Mouse (Mus musculus) liver (tissue): Measurements from ENCODE around the gene BC052040.

Source experiments
- DNase-seq: peaks from one replicate; pipeline ENCODE4 v3.0.0-alpha.2; 2020; ENCODE audit warnings: mixed read lengths

The BC052040 gene

DNA sequence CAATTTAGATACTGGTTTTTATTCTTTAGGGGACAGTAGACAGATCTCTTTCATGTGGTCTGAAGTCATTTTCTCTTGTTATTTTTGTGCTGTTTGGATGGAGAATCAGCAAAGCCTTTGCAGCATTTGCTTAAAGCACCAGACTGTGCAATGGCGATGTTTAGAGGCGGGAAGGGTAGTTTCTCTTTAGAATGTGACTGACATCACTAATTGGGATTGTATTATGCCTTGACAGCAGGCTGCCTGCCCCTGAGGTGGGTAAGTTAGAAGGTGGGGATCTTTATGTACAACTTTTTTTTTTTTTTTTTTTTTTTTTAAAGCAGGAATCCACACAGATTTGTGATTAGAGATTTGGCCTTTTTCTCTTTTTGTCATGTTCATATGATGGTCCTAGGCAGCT lies 20.6 kb downstream of the BC052040 start:
- DNase-seq, result no peak

DNA sequence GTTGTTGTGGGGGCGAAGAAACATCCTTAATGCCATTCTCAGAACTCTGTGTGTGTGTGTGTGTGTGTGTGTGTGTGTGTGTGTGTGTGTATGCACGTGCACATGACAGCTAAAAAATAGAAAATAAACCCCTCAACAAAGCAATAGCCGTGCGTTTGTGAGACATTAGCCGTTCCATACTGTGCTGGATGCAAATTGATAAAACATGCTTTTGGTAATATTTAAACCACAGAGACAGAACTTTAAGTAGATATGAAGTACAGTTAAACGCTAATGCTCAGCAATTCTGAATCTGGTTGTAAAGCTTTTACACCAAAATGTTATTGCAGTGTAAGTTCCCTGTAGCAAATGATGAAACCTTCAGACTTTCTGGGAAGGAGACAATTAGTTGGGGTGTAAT lies 22.6 kb downstream of the BC052040 start:
- DNase-seq, result no peak

DNA sequence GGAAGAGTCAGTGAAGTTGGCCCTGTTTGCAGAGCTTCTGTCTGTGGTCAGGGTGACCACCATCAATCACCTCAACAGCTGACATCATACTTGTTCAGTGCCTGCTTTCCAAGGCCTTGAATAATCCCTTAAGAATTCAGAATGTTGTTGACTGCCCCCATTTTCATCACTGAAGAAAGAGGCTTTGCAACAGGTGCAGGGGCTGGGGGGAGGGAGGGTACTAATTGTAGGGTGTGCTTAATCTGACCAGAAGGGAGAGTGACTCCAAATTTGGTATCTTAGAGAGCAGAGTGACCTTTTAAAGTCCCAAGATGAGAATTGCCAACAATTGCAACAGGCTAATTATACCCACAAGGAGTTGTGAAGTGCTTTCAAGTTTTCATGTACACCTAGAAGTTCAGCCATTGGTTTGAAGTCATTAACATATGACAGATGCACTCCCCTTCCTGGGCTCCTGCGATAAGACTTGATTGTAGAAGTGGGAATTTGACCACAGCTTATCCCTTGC lies 24.4 kb downstream of the BC052040 start:
- DNase-seq, result no peak

DNA sequence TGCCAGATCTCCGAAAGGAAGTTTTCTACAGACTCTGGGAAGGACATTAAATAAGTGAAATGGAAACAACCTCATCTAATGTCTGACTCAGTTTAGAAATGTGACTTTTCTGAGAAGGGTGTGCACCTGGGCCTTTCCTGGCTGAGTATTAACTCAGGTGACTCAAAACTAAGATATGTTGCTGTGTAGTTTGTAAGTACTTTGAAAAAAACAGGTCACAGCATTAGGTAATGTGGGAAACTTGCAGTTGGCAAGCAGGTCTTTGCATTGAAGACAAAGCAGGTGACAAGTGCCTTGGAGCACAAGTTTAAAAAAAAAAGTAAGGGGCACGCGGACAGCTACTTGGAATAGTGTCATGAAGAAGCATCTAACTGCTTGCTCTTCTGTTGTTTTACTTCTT lies 27.5 kb downstream of the BC052040 start:
- no peak for DNase-seq

DNA sequence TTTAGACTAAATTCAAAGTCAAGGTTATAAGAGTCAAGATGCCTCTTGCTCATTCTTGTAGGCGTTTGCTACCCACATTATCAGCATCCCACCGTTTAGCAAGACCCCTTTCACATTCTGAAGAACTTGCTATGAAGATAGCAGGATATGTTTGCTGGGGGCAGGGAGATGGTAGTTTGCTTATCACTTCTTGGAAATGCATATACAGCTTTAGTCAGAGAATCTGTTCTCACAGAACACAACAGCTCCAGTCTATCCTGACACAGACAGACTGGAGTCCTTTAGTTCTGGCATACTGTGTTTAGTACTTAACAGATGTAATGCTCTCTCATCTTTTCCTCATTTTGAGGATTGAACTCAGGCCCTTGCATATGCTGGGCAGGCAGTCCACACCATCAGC lies 28.6 kb downstream of the BC052040 start:
- DNase-seq, result no peak

DNA sequence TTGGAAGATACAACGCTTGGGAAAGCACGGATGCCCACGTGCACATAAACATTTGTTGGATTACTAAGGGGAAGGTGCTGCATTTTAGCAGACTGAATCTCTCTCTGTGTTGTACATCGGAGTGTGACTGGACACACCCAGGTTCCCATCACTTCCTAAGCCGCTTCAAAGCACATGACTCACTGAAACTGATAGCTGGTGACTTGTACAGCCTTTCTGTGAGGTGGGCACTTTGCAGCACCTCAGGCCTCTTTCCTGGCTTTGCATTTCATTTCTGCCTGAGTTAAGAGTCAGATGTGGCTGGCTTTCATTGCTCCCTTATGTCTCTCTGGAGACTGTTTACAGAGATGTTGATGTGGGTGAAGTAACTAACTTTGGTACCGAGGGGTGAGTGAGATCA lies 29.0 kb downstream of the BC052040 start:
- no peak for DNase-seq

DNA sequence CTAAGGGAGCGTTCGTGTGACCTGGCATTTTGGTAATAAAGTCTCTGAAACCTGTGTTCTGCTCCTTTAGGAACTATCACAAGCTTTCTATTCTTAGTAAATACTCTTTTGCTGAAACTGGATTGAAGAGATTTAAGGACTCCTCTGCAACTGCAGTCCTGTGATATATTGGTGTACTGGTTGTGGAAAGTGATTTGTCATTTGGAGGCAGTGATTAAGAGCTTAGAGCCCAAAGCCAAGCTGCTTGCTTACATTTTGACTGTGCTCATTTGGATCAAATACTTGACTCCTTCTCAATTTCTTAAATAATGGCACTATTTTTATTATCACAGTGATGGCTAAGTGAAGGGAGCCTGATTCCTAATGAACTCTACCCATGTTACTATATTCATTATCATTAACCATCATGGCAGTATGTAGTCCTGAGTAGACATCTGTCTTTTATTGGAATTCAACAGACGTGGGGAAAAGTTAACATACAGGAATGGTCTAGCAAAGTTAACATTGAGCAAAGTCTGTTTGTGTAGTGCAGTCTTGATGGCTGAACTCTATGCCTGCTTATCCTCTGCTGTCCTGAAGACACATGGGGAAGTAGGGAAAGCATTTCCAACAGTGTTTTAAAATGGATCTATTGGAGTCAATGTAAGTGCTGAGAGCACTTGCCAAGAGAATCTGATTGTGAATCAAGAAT lies 32.5 kb downstream of the BC052040 start:
- DNase-seq, result no peak

DNA sequence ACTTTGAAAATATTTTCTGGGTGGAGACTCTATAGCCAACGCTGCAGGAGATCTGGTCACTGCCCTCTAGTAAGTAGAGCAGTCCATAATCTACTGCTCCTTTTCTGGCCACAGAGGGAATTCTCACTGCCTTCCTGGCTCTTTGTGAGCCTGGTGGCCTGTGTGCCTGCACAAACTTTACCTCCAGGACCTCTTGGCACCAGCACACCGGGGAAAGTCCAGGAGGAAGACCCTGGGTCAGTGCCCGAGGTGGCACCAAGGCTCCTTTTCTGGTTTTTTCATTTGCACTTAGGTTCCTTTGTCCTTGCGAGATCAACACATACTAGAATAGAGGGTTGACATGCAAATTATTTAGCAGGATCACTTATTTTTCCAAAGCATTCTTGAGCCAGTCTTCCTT lies 47.0 kb downstream of the BC052040 start:
- DNase-seq, result no peak

DNA sequence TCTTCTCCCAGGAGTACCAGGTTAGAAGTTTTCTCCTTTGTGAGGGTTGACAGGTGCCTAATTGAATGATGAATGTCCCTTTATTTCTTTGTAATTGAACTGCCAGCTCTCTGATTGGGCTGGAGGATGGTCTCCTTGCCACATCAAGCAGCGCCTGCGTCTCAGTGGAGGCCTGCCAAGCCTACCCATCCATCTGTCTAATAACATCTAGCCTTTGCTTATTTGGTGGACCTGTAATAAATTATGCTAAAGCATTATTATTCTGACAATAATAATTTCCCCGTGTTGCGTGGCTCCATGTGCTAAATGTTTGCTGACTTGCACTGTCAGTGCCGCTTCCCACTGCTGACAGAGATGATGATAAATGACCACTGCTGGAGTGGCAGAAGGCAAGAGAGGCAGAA lies 49.5 kb downstream of the BC052040 start:
- no peak for DNase-seq

DNA sequence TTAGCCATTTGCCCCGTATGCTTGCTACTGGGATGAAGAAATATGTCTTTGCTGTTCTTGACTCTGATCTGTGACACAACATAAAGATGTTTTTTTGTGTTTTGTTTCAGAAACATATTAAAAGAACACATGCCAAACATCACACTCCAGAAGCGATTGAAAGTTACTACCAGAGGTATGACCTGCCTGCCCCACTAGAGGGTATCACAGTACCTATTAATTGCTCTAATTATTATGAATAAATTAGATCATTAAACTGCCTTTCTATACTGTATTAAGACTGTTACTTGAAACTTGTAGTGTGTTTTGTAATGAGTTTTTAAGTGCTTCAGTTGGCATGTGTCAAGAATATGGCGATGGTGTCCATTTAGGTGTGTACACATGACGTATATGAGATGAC lies 50.3 kb downstream of the BC052040 start:
- no peak for DNase-seq

DNA sequence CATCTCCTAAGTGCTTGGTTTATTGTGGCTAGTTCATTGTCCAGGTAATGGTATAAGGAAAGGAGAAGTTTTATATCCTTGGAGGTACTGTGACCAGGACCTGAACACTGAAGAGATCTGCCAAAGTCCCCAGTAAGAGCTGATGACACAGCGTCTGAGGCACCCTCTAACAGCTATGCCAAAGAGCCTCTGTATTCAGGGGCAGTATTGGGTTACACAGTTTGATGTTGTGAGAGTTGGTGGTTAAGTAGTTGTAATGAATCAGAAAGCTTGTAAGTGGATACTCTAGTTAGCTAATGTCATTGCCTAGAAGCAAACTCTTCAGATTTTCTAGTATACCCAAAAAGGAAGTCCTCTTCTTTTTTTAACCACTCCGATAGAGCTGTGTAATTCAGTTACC lies 68.7 kb downstream of the BC052040 start:
- no peak for DNase-seq

DNA sequence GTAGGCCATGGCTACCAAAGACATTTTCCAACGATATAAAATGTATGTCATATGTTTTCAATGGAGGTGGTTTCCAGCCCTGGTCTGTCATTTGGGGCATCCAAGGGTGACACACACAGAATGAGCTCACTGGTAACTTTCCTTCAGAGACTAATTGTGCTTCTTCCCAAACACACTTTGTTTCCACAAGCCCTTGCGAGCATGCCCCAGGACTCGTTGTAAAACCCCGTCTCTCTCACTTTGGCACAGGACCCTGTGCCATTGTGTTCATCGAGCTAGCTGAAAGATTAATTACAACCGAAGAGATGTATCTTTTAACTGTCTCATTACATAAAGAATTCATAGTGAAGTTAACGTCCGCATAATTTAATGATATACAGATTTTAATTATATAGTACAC lies 78.2 kb downstream of the BC052040 start:
- no peak for DNase-seq

DNA sequence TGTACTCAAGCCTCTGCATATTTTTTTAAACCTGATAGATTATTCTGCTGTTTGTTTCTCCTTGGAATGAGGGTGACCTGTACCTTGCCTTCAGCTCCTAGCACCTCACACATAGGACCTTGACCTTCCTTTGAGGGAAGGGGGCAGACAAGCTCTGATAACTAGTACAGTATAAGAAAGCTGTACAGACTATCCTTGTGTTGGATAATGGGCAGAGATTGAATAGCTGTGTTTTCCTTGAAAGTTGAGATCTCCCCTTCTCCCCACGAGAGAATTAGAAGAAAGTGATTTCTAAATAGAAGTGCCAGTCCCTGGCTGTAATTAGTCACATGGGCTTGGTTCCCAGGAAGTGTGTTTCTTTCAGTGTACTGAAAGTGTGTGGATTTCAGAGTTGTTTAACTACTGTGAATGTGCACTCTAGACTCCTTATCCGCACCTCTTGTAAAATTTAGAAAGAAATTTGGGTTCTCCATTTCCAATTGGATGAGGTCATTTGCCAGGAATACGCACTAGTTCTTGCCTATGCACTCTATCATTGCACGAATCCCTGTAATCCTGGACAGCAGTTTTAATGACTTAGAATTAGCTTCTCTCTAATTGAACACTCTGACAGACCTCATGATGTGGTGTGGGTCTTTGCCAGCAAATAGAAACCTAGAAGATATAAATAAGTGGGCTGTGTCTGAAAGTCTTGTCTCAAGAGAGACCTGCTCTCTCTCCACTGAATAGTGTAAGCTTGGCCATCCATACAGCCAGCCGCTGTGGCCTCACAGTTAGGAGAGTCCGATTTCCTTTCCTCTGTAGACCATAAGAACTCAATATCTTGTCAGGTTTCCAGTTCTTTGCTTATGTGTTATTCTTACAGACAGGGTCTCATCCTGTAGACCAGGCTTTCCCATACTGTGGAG lies 79.0 kb downstream of the BC052040 start:
- no peak for DNase-seq

DNA sequence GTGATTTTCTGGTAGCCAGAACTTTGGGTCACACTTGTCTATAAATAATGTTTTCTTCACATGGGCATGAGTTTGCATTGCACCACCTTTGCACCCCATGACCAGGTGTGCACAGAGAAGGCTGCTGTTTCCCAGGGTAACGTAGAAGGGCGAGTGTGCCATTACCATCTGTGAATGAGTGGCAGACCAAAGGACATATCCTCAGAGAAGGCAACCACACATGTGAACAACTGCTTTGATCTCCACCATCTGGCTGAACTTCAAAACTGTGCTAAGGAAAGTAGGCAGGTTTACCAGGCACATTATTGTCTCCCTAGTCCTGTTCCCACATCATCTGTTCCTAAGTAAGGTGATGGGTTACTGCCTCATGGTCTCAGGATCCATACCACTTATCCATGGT lies 86.0 kb downstream of the BC052040 start:
- DNase-seq, result no peak

DNA sequence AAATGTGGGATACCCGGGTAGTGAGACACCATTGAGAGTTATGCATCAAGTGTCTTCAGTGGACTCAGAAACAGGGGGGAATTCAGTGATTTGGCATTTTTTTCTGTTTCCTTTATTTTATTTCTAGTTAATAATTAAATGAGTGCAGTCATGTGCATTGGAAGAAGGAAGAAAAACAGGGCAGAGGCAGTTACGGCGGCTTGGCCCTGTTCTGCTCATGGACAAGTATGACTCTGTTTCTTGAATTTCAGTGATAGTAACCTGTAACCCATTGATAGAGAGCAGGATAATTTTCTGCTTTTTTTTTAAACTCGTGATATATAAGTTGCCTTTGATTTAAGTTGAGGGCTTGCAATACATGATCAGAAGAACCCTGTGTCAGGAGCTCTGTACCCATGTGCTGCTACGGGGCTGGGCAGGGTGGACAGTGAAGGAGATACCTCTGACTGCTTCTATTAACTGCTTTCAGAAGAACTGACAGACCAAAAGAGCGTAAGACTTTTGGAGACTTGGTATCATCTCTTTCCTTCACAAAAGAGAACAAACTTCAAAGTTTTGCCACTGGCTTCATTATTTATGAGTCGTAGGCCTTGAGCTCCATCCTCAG lies 91.6 kb downstream of the BC052040 start:
- DNase-seq, result no peak

DNA sequence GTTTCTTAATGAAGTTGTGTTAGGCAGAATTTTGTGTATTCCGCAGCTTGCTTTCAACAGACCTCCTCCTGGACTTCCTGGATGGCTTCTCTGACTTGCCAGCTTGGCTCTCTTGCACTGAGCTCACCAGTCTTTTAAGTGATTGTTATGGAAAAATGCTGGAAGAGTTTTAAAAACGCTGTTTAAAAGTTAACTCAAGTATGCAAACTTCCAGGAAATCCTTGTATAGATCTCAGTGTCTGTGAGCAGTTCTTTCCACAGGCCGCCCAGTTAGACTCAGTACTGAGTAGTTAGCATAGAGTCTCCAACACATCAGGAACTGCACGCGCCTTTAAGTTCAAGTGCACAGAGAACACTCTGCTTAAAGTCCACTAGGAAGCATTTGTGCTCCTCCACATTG lies 97.3 kb downstream of the BC052040 start:
- no peak for DNase-seq

DNA sequence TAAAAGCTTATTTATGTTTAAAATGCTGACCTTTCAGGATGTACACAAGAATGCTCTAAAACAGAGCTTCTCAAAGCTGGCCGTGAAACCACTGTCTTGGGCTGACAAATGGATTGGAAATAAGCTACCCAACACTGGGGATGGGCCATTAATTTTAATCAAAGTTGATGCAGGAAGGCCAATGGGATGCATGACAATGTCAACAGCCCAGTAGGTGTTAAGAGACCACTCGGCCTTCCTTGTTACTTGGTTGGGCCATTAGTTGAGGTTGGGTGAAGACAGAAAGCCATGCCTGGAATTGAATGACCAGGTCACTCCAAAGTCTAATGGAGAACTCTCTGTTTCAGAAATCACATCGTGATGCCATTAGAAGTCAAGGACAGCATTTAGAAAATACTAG lies 103.7 kb downstream of the BC052040 start:
- no peak for DNase-seq

DNA sequence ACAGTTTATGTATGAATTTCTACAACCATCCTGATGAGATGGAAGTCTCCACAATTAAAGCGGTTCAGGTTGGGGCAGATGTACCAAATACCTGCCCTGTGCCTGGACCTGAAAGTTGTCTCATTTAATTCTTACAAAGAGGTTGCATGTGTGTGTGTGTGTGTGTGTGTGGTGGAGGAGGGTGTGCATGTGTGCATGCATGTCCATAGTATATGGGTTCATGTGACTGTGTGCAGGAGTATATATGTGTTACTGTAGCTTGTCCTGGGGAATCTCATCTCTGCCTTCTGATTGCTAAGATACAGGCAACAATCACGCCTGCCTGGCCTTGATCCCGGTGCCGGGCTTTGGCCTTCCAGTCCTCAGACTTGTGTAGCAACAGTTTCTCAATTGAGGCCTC lies 106.1 kb downstream of the BC052040 start:
- no peak for DNase-seq

DNA sequence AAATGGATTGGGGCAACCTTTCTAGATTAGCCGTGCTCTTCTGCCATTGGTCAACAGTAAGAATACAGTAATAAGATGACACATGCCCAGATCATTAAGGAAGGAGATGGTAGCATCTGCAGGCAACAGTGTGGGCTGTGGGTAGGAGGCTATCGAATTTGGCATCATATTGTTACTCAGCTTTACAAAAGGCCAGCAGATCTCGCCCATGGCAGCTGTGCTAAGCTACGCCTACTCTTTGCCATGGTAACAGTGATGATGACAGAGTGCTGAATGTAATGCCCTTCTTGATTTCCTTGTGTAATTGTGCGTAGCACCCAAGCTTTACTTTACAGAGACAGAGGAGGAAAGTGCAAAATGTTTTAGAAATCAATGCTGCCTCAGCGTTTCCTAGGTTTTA lies 106.8 kb downstream of the BC052040 start:
- DNase-seq, result no peak

DNA sequence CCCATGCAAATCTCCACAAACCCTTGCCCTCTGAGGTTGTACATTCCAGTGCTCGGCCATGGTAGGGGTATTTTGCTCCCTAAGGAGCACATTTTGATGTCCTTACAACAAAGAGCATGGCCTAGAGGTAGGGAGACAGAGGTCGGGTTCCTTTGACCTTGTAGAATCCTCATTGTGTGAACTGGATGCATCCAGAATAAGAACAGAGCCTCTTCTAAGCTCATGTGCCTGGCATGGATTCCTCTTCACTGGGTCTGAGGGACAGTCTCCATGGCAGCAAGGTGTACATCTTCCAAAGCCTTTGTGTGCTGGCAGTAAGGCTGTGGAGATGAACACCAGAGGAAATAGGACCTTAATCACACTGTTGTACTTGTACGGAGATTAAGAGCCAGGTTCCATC lies 112.3 kb downstream of the BC052040 start:
- no peak for DNase-seq

DNA sequence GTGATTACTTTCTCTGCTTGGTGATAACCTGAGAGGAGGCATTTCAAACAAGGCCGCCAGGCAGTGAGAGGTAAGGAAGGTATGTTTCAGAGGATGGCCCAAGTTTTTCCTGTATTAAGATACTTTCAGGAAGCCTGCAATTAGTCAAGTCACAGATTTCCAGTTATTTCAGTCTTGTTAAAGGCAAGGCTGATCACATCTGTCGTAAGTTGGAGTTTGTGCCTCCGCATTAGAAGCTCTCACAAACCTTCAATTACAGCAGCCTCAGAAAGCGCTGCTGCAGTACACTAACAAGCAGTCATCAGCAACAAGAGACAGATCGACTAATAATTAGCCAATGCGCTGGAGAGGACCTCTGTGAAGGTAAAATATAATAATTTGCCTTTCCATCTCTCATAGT lies 112.9 kb downstream of the BC052040 start:
- DNase-seq, result no peak

DNA sequence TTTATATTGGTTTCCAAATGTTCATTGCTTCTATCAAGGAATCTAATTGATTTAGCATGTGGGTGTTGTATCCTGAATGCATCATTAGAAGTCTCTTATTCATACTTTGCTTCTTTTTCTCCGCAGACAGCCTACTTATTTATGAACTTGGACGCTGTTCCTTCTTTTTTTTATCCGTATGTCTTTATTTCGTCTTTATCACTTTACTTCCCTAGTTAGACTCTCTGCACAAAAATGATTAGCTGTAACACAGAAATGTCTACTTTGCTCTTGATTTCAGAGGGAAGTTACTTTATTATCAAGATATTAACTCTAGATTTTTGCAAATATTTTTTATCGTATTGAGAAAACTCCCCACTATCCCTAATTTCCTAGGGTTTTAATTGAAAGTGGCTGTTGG lies 117.5 kb downstream of the BC052040 start:
- DNase-seq, result no peak

DNA sequence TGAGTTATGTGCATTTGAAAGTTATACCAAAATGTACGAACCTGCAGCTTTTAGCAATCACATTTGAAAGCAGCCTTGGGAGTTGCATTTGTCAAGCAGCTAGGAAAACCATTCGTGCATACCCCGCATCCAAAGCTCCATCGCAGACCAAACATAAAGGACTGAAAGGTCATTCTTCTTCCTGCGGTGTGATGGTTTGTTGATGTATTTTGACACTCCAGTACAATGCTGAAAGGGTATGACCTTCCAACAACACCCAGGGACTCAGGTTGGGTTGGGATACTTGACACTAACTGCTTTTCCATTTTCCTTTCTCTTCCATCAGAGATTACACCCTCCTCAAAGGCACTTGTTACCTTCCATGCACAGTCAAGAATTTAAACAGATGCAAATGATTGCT lies 121.1 kb downstream of the BC052040 start:
- DNase-seq, result no peak

DNA sequence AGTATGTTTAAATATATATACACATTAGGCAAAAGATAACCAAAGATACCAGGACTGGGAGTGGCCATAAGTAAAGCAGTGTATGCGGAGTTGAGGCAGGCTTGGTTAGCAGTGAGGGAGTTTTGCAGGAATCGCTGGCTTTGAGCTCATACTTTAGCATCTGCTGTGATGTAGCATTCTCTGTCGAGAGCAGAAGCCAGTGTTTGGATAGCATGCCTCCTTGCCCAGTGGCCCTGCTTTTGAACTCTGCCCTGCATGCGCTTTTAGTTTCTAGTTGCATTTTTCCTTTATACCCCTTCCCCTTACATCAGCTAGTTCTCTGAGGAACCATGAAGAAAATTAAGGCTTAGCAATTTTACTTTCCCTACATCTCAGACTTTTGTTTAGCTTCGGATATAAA lies 136.0 kb downstream of the BC052040 start:
- no peak for DNase-seq
